7 mouse cellular contexts compared by ENCODE assay signal in the genomic region with DNA sequence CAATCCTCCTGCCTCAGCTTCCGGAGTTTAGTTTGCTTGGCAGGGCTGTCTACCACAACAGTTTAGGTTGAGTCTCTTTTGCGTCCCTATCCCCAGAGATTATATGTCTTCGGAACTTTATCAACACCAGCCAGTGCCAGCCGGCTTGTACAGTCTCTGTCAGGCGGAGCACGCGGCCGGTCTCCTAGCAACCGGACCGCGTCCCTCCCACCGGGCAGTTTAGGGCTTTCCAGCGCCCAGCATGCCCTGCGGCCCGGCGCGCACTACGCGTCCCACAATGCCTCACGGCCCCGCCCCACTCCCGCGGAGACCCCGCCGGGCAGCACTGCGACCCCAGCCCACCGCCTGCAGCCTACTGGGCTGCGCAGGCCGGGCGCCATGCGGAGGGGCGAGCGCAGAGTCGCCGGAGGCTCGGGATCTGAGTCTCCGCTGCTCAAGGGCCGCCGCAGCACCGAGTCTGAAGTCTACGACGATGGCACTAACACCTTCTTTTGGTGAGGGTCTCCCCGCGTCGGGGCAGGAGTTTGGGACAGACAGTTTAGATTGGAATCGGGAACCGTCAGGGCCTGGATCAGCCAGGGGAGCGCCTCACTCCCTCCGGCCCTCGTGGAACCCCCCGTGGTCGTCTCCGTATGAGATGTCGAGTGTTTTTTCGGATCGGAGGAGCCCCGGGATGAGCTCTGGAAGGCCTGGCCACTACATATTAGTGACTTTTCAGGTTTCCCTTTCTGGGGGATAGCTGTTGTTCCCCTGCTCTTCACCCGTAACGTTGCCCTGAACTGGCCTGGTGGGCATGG. TPM values are rescaled to one million over a fixed set of nuclear protein-coding genes. Genes with fewer than 3 reads are reported as not detected.
DNase-seq lines count a peak whose midpoint lies in the region; ATAC-seq and TF ChIP-seq lines count a peak whose summit lies in the region.

No protein-coding gene starts in this region.

- no peak overlapping the region for H3K27ac ChIP-seq in embryonic facial prominence, embryonic 11.5 days (replicated peaks; ENCODE audit: low read depth, low read length)
- peak overlapping the region; percentile 56 for H3K27ac ChIP-seq in kidney, adult 2 months (ENCODE audit: insufficient read depth, low read depth, low read length)
- peak overlapping the region; percentile 64; the same call in 1 of the 2 replicates for H3K27ac ChIP-seq in limb, embryonic 12.5 days
- H3K27ac ChIP-seq in midbrain, embryonic 15.5 days, result peak overlapping the region; percentile 69
- peak overlapping the region; percentile 10; the same call in 1 of the 2 replicates for H3K27ac ChIP-seq in spleen, adult 2 months (ENCODE audit: insufficient read depth, low read length)

- WGBS in embryonic facial prominence, embryonic 11.5 days, result under 1% methylated on average over 59 of the region's 59 CpGs
- under 1% methylated on average over 59 of the region's 59 CpGs for WGBS in kidney, adult 2 months
- under 1% methylated on average over 59 of the region's 59 CpGs for WGBS in limb, embryonic 12.5 days
- under 1% methylated on average over 59 of the region's 59 CpGs for WGBS in midbrain, embryonic 15.5 days
- 1% methylated on average over 59 of the region's 59 CpGs for WGBS in spleen, adult 2 months

- DNase-seq in adrenal gland, postnatal 14 days, result peak; percentile 94
- DNase-seq in embryonic facial prominence, embryonic 11.5 days (ENCODE audit: low spot score), result peak; percentile 98
- DNase-seq in heart, adult 18-20 months, result peak; percentile 89 to 92
- peak; percentile 95 for DNase-seq in kidney, adult 2 months
- DNase-seq in spleen, adult 2 months (ENCODE audit: low read depth in 1 of 2, low spot score in 2 of 2), result peak; percentile 71 to 87

- peak overlapping the region; percentile 75 for H3K4me2 ChIP-seq in embryonic facial prominence, embryonic 11.5 days (ENCODE audit: low read depth, low read length)
- peak overlapping the region; percentile 84 for H3K4me2 ChIP-seq in limb, embryonic 12.5 days
- peak overlapping the region; percentile 77 for H3K4me2 ChIP-seq in midbrain, embryonic 15.5 days

- H3K4me3 ChIP-seq in embryonic facial prominence, embryonic 11.5 days (ENCODE audit: low read depth, low read length), result peak overlapping the region; percentile 66
- H3K4me3 ChIP-seq in kidney, adult 2 months (ENCODE audit: insufficient read depth, low read depth, low read length), result peak overlapping the region; percentile 66
- H3K4me3 ChIP-seq in limb, embryonic 12.5 days (replicated peaks), result peak overlapping the region; percentile 88
- peak overlapping the region; percentile 68 for H3K4me3 ChIP-seq in midbrain, embryonic 15.5 days
- H3K4me3 ChIP-seq in spleen, adult 2 months (ENCODE audit: extremely low read depth, insufficient read depth, insufficient read length), result peak overlapping the region; percentile 94

- no peaks in the 10 kb centered on the region for H3K36me3 ChIP-seq in embryonic facial prominence, embryonic 11.5 days (replicated peaks; ENCODE audit: control insufficient read depth, insufficient read depth, low read depth, low read length)
- H3K36me3 ChIP-seq in kidney, adult 2 months (ENCODE audit: control insufficient read depth, insufficient read depth, low read length), result no peaks in the 10 kb centered on the region
- H3K36me3 ChIP-seq in limb, embryonic 12.5 days, result peaks cover 24% of the 10 kb centered on the region
- H3K36me3 ChIP-seq in midbrain, embryonic 15.5 days (replicated peaks), result 0 out of 2 replicates have a peak, but pooled peaks cover under 1% of the 10 kb centered on the region
- H3K36me3 ChIP-seq in spleen, adult 2 months (ENCODE audit: control insufficient read depth, insufficient read depth, low read length), result no peaks in the 10 kb centered on the region; the same call in 1 of the 2 replicates

- no peaks in the 10 kb centered on the region for H3K27me3 ChIP-seq in embryonic facial prominence, embryonic 11.5 days (ENCODE audit: control insufficient read depth, insufficient read depth, low read length)
- no peaks in the 10 kb centered on the region for H3K27me3 ChIP-seq in kidney, adult 2 months (replicated peaks; ENCODE audit: control insufficient read depth, insufficient read depth, low read length)
- no peaks in the 10 kb centered on the region for H3K27me3 ChIP-seq in limb, embryonic 12.5 days
- no peaks in the 10 kb centered on the region for H3K27me3 ChIP-seq in midbrain, embryonic 15.5 days (replicated peaks)
- no peaks in the 10 kb centered on the region for H3K27me3 ChIP-seq in spleen, adult 2 months (ENCODE audit: control insufficient read depth, insufficient read depth, low read length)

- ATAC-seq in embryonic facial prominence, embryonic 11.5 days (replicated peaks; ENCODE audit: insufficient number of reproducible peaks, low FRiP score, low TSS enrichment, low read depth), result peak; percentile 94
- ATAC-seq in limb, embryonic 12.5 days (ENCODE audit: insufficient number of reproducible peaks, insufficient read depth, low FRiP score, low TSS enrichment, low read depth), result peak; percentile 98
- ATAC-seq in midbrain, embryonic 15.5 days (replicated peaks), result peak; percentile 99

- peak overlapping the region; percentile 71 for H3K9ac ChIP-seq in embryonic facial prominence, embryonic 11.5 days (replicated peaks; ENCODE audit: low read length)
- peak overlapping the region; percentile 89 for H3K9ac ChIP-seq in limb, embryonic 12.5 days (replicated peaks)
- H3K9ac ChIP-seq in midbrain, embryonic 15.5 days, result peak overlapping the region; percentile 74

- peaks cover 4% of the 10 kb centered on the region for H3K4me1 ChIP-seq in embryonic facial prominence, embryonic 11.5 days (ENCODE audit: control insufficient read depth, insufficient read depth, low read length)
- peaks cover 9% of the 10 kb centered on the region; the same call in 1 of the 2 replicates for H3K4me1 ChIP-seq in kidney, adult 2 months (ENCODE audit: control insufficient read depth, insufficient read depth, low read length)
- peaks cover 14% of the 10 kb centered on the region for H3K4me1 ChIP-seq in limb, embryonic 12.5 days (replicated peaks)
- peaks cover 21% of the 10 kb centered on the region for H3K4me1 ChIP-seq in midbrain, embryonic 15.5 days
- peaks cover 2% of the 10 kb centered on the region; the same call in 1 of the 2 replicates for H3K4me1 ChIP-seq in spleen, adult 2 months (ENCODE audit: control insufficient read depth, insufficient read depth, insufficient read length)

- no peak for TF ChIP-seq CTCF in kidney, adult 2 months (conservative IDR thresholded peaks at IDR 0.05; ENCODE audit: insufficient read depth, insufficient read length, low read depth, low read length)
- no peak for TF ChIP-seq CTCF in spleen, adult 2 months (IDR thresholded peaks at IDR 0.05; ENCODE audit: extremely low read depth, insufficient read depth, insufficient read length, insufficient replicate concordance)

- H3K9me3 ChIP-seq in embryonic facial prominence, embryonic 11.5 days (replicated peaks; ENCODE audit: control insufficient read depth, low read length), result no peaks in the 10 kb centered on the region
- no peaks in the 10 kb centered on the region for H3K9me3 ChIP-seq in limb, embryonic 12.5 days
- no peaks in the 10 kb centered on the region for H3K9me3 ChIP-seq in midbrain, embryonic 15.5 days

- TF ChIP-seq POLR2A in kidney, adult 2 months (IDR thresholded peaks at IDR 0.05; ENCODE audit: low read depth, low read length), result no peak
- TF ChIP-seq POLR2A in spleen, adult 2 months (IDR thresholded peaks at IDR 0.05; ENCODE audit: low read depth, low read length), result no peak

RNA-seq across cellular contexts. Expression of gene Ptdss2, which starts 9.0 kb away (rescaled TPM):
- 46.2 and 49.6 TPM in 2 replicates for total RNA-seq in adrenal gland, postnatal 14 days (2021)
- 67.3 and 69.6 TPM in 2 replicates for polyA plus RNA-seq in embryonic facial prominence, embryonic 11.5 days (2014; fragmentation: Nextera tagmentation; extraction: Ambion mirVana)
- 10 to 100 TPM; 28.1 to 30.3 TPM for total RNA-seq in heart, adult 18-20 months (2021)
- 65.1 and 71.5 TPM in 2 replicates for polyA plus RNA-seq in kidney, adult 2 months (2012; rRNA removed)
- polyA plus RNA-seq in limb, embryonic 12.5 days (2016; fragmentation: Nextera tagmentation; extraction: Ambion mirVana), result 76.0 and 76.7 TPM in 2 replicates
- polyA plus RNA-seq in midbrain, embryonic 15.5 days (2015; fragmentation: Nextera tagmentation; extraction: Ambion mirVana), result 83.3 and 86.2 TPM in 2 replicates
- 26.8 and 27.0 TPM in 2 replicates for polyA plus RNA-seq in spleen, adult 2 months (2012; rRNA removed)

RNA-seq across cellular contexts. Expression of gene Ano9, which starts 13.6 kb away (rescaled TPM):
- 0.22 and 0.38 TPM in 2 replicates for total RNA-seq in adrenal gland, postnatal 14 days (2021)
- polyA plus RNA-seq in embryonic facial prominence, embryonic 11.5 days (2014; fragmentation: Nextera tagmentation; extraction: Ambion mirVana), result 1.2 and 1.3 TPM in 2 replicates
- total RNA-seq in heart, adult 18-20 months (2021), result not detected
- 5.4 and 7.3 TPM in 2 replicates for polyA plus RNA-seq in kidney, adult 2 months (2012; rRNA removed)
- polyA plus RNA-seq in limb, embryonic 12.5 days (2016; fragmentation: Nextera tagmentation; extraction: Ambion mirVana), result 1.6 and 2.0 TPM in 2 replicates
- 0.36 and 0.42 TPM in 2 replicates for polyA plus RNA-seq in midbrain, embryonic 15.5 days (2015; fragmentation: Nextera tagmentation; extraction: Ambion mirVana)
- polyA plus RNA-seq in spleen, adult 2 months (2012; rRNA removed), result 0.02 and 0.23 TPM in 2 replicates

RNA-seq across cellular contexts. Expression of gene Sigirr, which starts 30.9 kb away (rescaled TPM):
- 7.5 and 10.0 TPM in 2 replicates for total RNA-seq in adrenal gland, postnatal 14 days (2021)
- 1.6 and 1.8 TPM in 2 replicates for polyA plus RNA-seq in embryonic facial prominence, embryonic 11.5 days (2014; fragmentation: Nextera tagmentation; extraction: Ambion mirVana)
- total RNA-seq in heart, adult 18-20 months (2021), result 1 to 10 TPM; 4.2 to 4.7 TPM
- 102 and 110 TPM in 2 replicates for polyA plus RNA-seq in kidney, adult 2 months (2012; rRNA removed)
- 2.2 and 2.5 TPM in 2 replicates for polyA plus RNA-seq in limb, embryonic 12.5 days (2016; fragmentation: Nextera tagmentation; extraction: Ambion mirVana)
- polyA plus RNA-seq in midbrain, embryonic 15.5 days (2015; fragmentation: Nextera tagmentation; extraction: Ambion mirVana), result 2.3 and 2.7 TPM in 2 replicates
- 35.8 and 45.5 TPM in 2 replicates for polyA plus RNA-seq in spleen, adult 2 months (2012; rRNA removed)

RNA-seq across cellular contexts. Expression of gene Rnh1, which starts 41.4 kb away (rescaled TPM):
- 186 and 200 TPM in 2 replicates for total RNA-seq in adrenal gland, postnatal 14 days (2021)
- polyA plus RNA-seq in embryonic facial prominence, embryonic 11.5 days (2014; fragmentation: Nextera tagmentation; extraction: Ambion mirVana), result 82.0 and 93.5 TPM in 2 replicates
- total RNA-seq in heart, adult 18-20 months (2021), result 10 to 100 TPM; 71.5 to 77.6 TPM
- 159 and 190 TPM in 2 replicates for polyA plus RNA-seq in kidney, adult 2 months (2012; rRNA removed)
- polyA plus RNA-seq in limb, embryonic 12.5 days (2016; fragmentation: Nextera tagmentation; extraction: Ambion mirVana), result 88.5 and 91.5 TPM in 2 replicates
- polyA plus RNA-seq in midbrain, embryonic 15.5 days (2015; fragmentation: Nextera tagmentation; extraction: Ambion mirVana), result 40.6 and 44.4 TPM in 2 replicates
- polyA plus RNA-seq in spleen, adult 2 months (2012; rRNA removed), result 90.8 and 113 TPM in 2 replicates

RNA-seq across cellular contexts. Expression of gene Pkp3, which starts 53.2 kb away (rescaled TPM):
- 0.96 and 3.5 TPM in 2 replicates for total RNA-seq in adrenal gland, postnatal 14 days (2021)
- 3.1 and 3.5 TPM in 2 replicates for polyA plus RNA-seq in embryonic facial prominence, embryonic 11.5 days (2014; fragmentation: Nextera tagmentation; extraction: Ambion mirVana)
- total RNA-seq in heart, adult 18-20 months (2021), result 1 to 10 TPM in 1 of 2 experiments, under 1 TPM in 1; 0.37 to 1.6 TPM
- 17.0 and 19.8 TPM in 2 replicates for polyA plus RNA-seq in kidney, adult 2 months (2012; rRNA removed)
- 14.6 and 14.9 TPM in 2 replicates for polyA plus RNA-seq in limb, embryonic 12.5 days (2016; fragmentation: Nextera tagmentation; extraction: Ambion mirVana)
- polyA plus RNA-seq in midbrain, embryonic 15.5 days (2015; fragmentation: Nextera tagmentation; extraction: Ambion mirVana), result 0.84 TPM in 1 of 2 replicates, not detected in the other
- polyA plus RNA-seq in spleen, adult 2 months (2012; rRNA removed), result 30.1 and 36.7 TPM in 2 replicates
